Comparison of ENCODE assay signal across 8 mouse cellular contexts in genomic region chr15:60760015-60760437, GRCm38 (mm10).
A peak's percentile ranks its signal among the peaks of the same experiment; 100 is the strongest.
DNase-seq lines count a peak whose midpoint lies in the region; ATAC-seq and TF ChIP-seq lines count a peak whose summit lies in the region.

No protein-coding gene starts in this region.

- 31% methylated on average over 6 of the region's 6 CpGs for WGBS in forebrain, embryonic 13.5 days
- WGBS in stomach, postnatal 0 days: 30% methylated on average over 6 of the region's 6 CpGs

- TF ChIP-seq CTCF in stomach, postnatal 0 days (IDR thresholded peaks at IDR 0.05; ENCODE audit: low read depth): peak; percentile 78

- no peak overlapping the region for H3K4me3 ChIP-seq in forebrain, embryonic 13.5 days
- H3K4me3 ChIP-seq in stomach, postnatal 0 days (ENCODE audit: low read depth, low read length): no peak overlapping the region

- H3K27ac ChIP-seq in forebrain, embryonic 13.5 days: no peak overlapping the region
- no peak overlapping the region for H3K27ac ChIP-seq in stomach, postnatal 0 days (replicated peaks)

- no peak for TF ChIP-seq EP300 in stomach, postnatal 0 days (optimal IDR thresholded peaks at IDR 0.05)

- no peaks in the 10 kb centered on the region for H3K36me3 ChIP-seq in forebrain, embryonic 13.5 days (ENCODE audit: poor library complexity, severe bottlenecking)
- H3K36me3 ChIP-seq in stomach, postnatal 0 days (ENCODE audit: control insufficient read depth, insufficient read depth, low read length): no peaks in the 10 kb centered on the region

- DNase-seq in left cerebral cortex, adult 18-20 months (ENCODE audit: low spot score in 2 of 2): peak; percentile 9 to 14
- DNase-seq in left cerebral cortex, postnatal 36 days (ENCODE audit: low spot score in 2 of 2): no peak
- DNase-seq in c-Kit-positive CD71-negative TER-119-negative erythroid progenitor cells, embryonic 14.5 days (ENCODE audit: low read depth): peak; percentile 12
- peak; percentile 29 for DNase-seq in layer of hippocampus, adult 9-10 months (ENCODE audit: low spot score)
- DNase-seq in mesoderm, embryonic 11.5 days (ENCODE audit: low read depth, low spot score): peak; percentile 63
- DNase-seq in stomach, postnatal 0 days (ENCODE audit: low spot score): peak; percentile 68

- no peak overlapping the region for H3K4me2 ChIP-seq in forebrain, embryonic 13.5 days
- no peak overlapping the region for H3K4me2 ChIP-seq in stomach, postnatal 0 days (replicated peaks; ENCODE audit: low read depth)

- ATAC-seq in forebrain, embryonic 13.5 days: peak; percentile 75
- ATAC-seq in hematopoietic stem cell, adult 5-6 weeks (replicated peaks in 1 of 2; ENCODE audit: insufficient read depth in 1 of 2, low FRiP score in 2 of 2, low TSS enrichment in 1 of 2, low read depth in 1 of 2, poor library complexity in 2 of 2, severe bottlenecking in 2 of 2): peak; percentile 56 to 69; a peak in 3 of 4 replicates
- peak; percentile 42; the same call in 1 of the 2 replicates for ATAC-seq in stomach, postnatal 0 days (ENCODE audit: low FRiP score, low TSS enrichment)

- no peak overlapping the region for H3K9ac ChIP-seq in forebrain, embryonic 13.5 days
- no peak overlapping the region for H3K9ac ChIP-seq in stomach, postnatal 0 days (ENCODE audit: low read length)

- H3K9me3 ChIP-seq in forebrain, embryonic 13.5 days (replicated peaks): no peaks in the 10 kb centered on the region
- no peaks in the 10 kb centered on the region for H3K9me3 ChIP-seq in stomach, postnatal 0 days (ENCODE audit: control insufficient read depth, low read length)

- H3K4me1 ChIP-seq in forebrain, embryonic 13.5 days: no peaks in the 10 kb centered on the region
- H3K4me1 ChIP-seq in stomach, postnatal 0 days (replicated peaks; ENCODE audit: control insufficient read depth, insufficient read depth): no peaks in the 10 kb centered on the region

- H3K27me3 ChIP-seq in forebrain, embryonic 13.5 days: no peaks in the 10 kb centered on the region
- no peaks in the 10 kb centered on the region for H3K27me3 ChIP-seq in stomach, postnatal 0 days (ENCODE audit: control insufficient read depth, insufficient read depth, low read length)

- intact Hi-C loops in left cerebral cortex, postnatal 36 days (cut with DNase I): no loop called here

Comparison
In these comparisons a context has a peak if more than half of its experiments do, and no peak if none do; other contexts are left out.
1. DNase-seq: peak in left cerebral cortex, adult 18-20 months (2 of 2), c-Kit-positive CD71-negative TER-119-negative erythroid progenitor cells, embryonic 14.5 days (single experiment), layer of hippocampus, adult 9-10 months (single experiment), mesoderm, embryonic 11.5 days (single experiment) and stomach, postnatal 0 days (single experiment); none in left cerebral cortex, postnatal 36 days (0 of 2).
2. Peak in every context shown above with its lines, with median percentiles within 50 percentile points of each other: ATAC-seq.